Mouse (Mus musculus) bone marrow, adult 2 months (tissue): ENCODE data around the gene Pbld2.

Source experiments
- CTCF ChIP-seq: fragments of 200-500 bp; IDR thresholded peaks from 2 replicates; pipeline ENCODE4 v1.5.1; 2011; ENCODE audit warnings: low read length, control low read depth; ENCODE audit not compliant: control insufficient read depth, insufficient read depth
- POLR2A ChIP-seq: fragments of 200-500 bp; IDR thresholded peaks from 2 replicates; pipeline ENCODE4 v1.6.1; 2011; ENCODE audit warnings: low read depth, mild to moderate bottlenecking, control low read depth, low read length, borderline replicate concordance; ENCODE audit not compliant: control insufficient read depth

DNA sequence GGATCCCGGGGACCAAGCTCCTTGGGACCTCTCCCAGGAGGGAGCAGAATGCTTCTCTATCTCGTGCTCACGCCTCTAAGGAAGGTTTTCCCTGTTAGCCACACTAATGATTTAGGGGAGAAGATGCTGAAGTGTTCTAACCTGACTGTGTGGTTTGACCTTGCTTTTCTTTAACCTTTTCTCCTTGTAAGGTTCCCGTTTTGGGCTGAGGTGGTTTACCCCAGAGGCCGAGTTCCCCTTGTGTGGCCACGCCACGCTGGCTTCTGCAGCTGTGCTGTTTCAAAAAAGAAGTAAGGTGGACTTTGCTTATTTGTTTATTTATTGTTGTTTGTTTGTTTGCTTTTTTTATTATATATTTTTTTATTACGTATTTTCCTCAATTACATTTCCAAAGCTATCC, 23.6 kb downstream of the Pbld2 start:
- TF ChIP-seq CTCF (no peak), POLR2A (no peak)
